In the genomic region with DNA sequence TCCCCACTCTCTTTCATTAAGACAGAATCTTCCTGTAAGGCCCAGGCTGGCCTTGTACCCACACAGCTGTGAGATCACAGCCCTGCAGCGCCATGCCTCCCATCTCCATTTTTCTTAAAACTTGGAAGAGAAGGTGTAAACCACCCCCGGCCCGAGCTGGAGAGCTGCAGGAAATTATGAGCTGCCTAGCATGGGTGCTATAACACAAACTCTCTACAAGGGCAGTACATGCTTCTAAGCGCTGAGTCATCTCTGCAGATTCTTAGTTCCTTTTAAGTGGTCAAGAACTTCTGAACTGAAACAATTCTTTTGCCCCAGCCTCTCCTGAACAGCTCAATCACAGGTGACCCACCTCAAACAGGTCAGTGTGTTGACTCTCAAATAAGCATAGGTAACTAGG, we compare ENCODE assay signal across 25 mouse cellular contexts. TPM values are rescaled to one million over a fixed set of nuclear protein-coding genes. Genes with fewer than 3 reads are reported as not detected.
DNase-seq lines count a peak whose midpoint lies in the region; ATAC-seq and TF ChIP-seq lines count a peak whose summit lies in the region.
"Had no signal": no experiment of that assay in that cellular context is flagged by ENCODE, and none has a peak within 500 bp of the region (broad histone marks: within the 10 kb centered on the region; RNA-seq: fewer than 3 reads in every experiment).

No protein-coding gene starts in this region.

- no peaks in the 10 kb centered on the region for H3K27me3 ChIP-seq in CH12.LX (replicated peaks)
- H3K27me3 ChIP-seq: embryonic facial prominence, embryonic 12.5 days; forebrain, embryonic 12.5 days; heart, embryonic 15.5 days; hindbrain, embryonic 13.5 days had no signal

- TF ChIP-seq CTCF in left cerebral cortex, adult 2 months (IDR thresholded peaks at IDR 0.05) = no peak
- TF ChIP-seq CTCF in CH12.LX (conservative IDR thresholded peaks at IDR 0.05 in 1 of 2, IDR thresholded peaks at IDR 0.05 in 1 of 2; ENCODE audit: low read depth in 2 of 2, low read length in 2 of 2) = no peak

- peaks cover 38 to 71% of the 10 kb centered on the region in 2 experiments for H3K36me3 ChIP-seq in CH12.LX (replicated peaks in 1 of 2; ENCODE audit: control insufficient read depth in 1 of 2, insufficient read depth in 1 of 2, low read length in 1 of 2)

- dilution Hi-C loops in CH12.LX (cut with MboI; ENCODE audit: extremely low pct_ligation_motif_present, extremely low pct_unique_long_range_greater_than_20kb, low sequenced_read_pairs) = no loop called here

- peak overlapping the region; percentile 17; the same call in 1 of the 2 replicates for H3K27ac ChIP-seq in left cerebral cortex, adult 2 months
- peak overlapping the region; percentile 64 for H3K27ac ChIP-seq in CH12.LX (ENCODE audit: insufficient read depth, low read depth)
- H3K27ac ChIP-seq: embryonic facial prominence, embryonic 12.5 days; forebrain, embryonic 12.5 days; heart, adult 2 months; heart, embryonic 15.5 days; hindbrain, embryonic 13.5 days; hindbrain, postnatal 0 days had no signal

- no peak for ATAC-seq in erythroblast, adult 5-6 weeks (replicated peaks; ENCODE audit: low FRiP score, poor library complexity, severe bottlenecking)
- ATAC-seq: forebrain, postnatal 0 days; hindbrain, postnatal 0 days had no signal

- no peaks in the 10 kb centered on the region for H3K9me3 ChIP-seq in CH12.LX (replicated peaks; ENCODE audit: low read length)
- H3K9me3 ChIP-seq: embryonic facial prominence, embryonic 12.5 days; forebrain, embryonic 12.5 days; heart, embryonic 15.5 days; hindbrain, embryonic 13.5 days had no signal

- no peak overlapping the region for H3K4me3 ChIP-seq in left cerebral cortex, adult 2 months
- no peak overlapping the region for H3K4me3 ChIP-seq in CH12.LX (replicated peaks in 1 of 3; ENCODE audit: low read depth in 2 of 3, low read length in 2 of 3, poor library complexity in 1 of 3)
- H3K4me3 ChIP-seq: embryonic facial prominence, embryonic 12.5 days; forebrain, embryonic 12.5 days; heart, adult 2 months; heart, embryonic 15.5 days; hindbrain, embryonic 13.5 days had no signal

- no peak for TF ChIP-seq POLR2A in CH12.LX (IDR thresholded peaks at IDR 0.05; ENCODE audit: low read depth, low read length)

- H3K9ac ChIP-seq in CH12.LX (ENCODE audit: insufficient read depth, low read depth) = no peak overlapping the region; the same call in 1 of the 2 replicates
- H3K9ac ChIP-seq: embryonic facial prominence, embryonic 12.5 days; forebrain, embryonic 12.5 days; forebrain, postnatal 0 days; heart, embryonic 15.5 days; hindbrain, embryonic 13.5 days had no signal

- H3K4me2 ChIP-seq in CH12.LX (ENCODE audit: insufficient read depth, low read depth, poor library complexity, severe bottlenecking) = peak overlapping the region; percentile 71
- H3K4me2 ChIP-seq: embryonic facial prominence, embryonic 12.5 days; forebrain, embryonic 12.5 days; heart, embryonic 11.5 days; heart, embryonic 15.5 days; hindbrain, embryonic 13.5 days had no signal

- no peak for TF ChIP-seq RAD21 in CH12.LX (IDR thresholded peaks at IDR 0.05; ENCODE audit: low read depth, low read length)

- H3K4me1 ChIP-seq in CH12.LX (ENCODE audit: control insufficient read depth in 1 of 2, insufficient read depth in 2 of 2) = peaks cover 6 to 22% of the 10 kb centered on the region in 2 experiments
- H3K4me1 ChIP-seq: embryonic facial prominence, embryonic 12.5 days; forebrain, embryonic 12.5 days; heart, embryonic 15.5 days had no signal

- in situ Hi-C loops in CH12.LX (cut with MboI; ENCODE audit: low pct_ligation_motif_present, low pct_unique_long_range_greater_than_20kb, low sequenced_read_pairs) = no loop called here

- peak in 1 of 2 experiments; percentile 62 for DNase-seq in left cerebral cortex, adult 2 months (ENCODE audit: extremely low spot score in 1 of 2, low spot score in 2 of 2)
- no peak for DNase-seq in left cerebral cortex, postnatal 10 days (ENCODE audit: extremely low spot score in 1 of 2, low spot score in 2 of 2)
- peak; percentile 63 to 64 for DNase-seq in right cerebral cortex, adult 2 months (ENCODE audit: low spot score in 2 of 2)
- no peak for DNase-seq in right cerebral cortex, postnatal 10 days (ENCODE audit: low spot score in 2 of 2)
- peak; percentile 56 for DNase-seq in CH12.LX (ENCODE audit: extremely low read depth)
- DNase-seq in brain, adult 2 months (ENCODE audit: low read depth, low spot score) = peak; percentile 78
- DNase-seq: adrenal gland, adult 2 months; adrenal gland, postnatal 25 days; cerebellum, adult 11 months; cerebellum, adult 8-10 months; cerebellum, postnatal 25 days; forebrain, postnatal 0 days; gastrocnemius, postnatal 14 days; heart, adult 2 months; heart, postnatal 14 days had no signal

- TF ChIP-seq EP300 in CH12.LX (IDR thresholded peaks at IDR 0.05; ENCODE audit: low read length) = peak; percentile 96

- intact Hi-C loops in left cerebral cortex, adult 2 months (cut with DNase I) = loop anchor here (2.0 kb wide), 1 partner anchor 20 kb away; a partner anchor contains a TSS
- intact Hi-C loops in left cerebral cortex, postnatal 10 days (cut with DNase I) = no loop called here

- no peaks in the 10 kb centered on the region for H3K79me2 ChIP-seq in CH12.LX (replicated peaks; ENCODE audit: control insufficient read depth, extremely low read depth, insufficient read depth, poor library complexity, severe bottlenecking)

TF ChIP-seq in CH12.LX, 34 proteins besides CTCF, POLR2A, EP300 and RAD21:
- TF ChIP-seq TBP (conservative IDR thresholded peaks at IDR 0.05; ENCODE audit: low read depth, low read length) (no peak), JUN (IDR thresholded peaks at IDR 0.05; ENCODE audit: insufficient read depth, low read depth, low read length) (peak; percentile 79), ETS1 (conservative IDR thresholded peaks at IDR 0.05; ENCODE audit: low read depth, low read length) (peak; percentile 32; the same call in 1 of the 2 replicates), MAFK (IDR thresholded peaks at IDR 0.05; ENCODE audit: insufficient replicate concordance, low read length) (peak; percentile 71; the same call in 1 of the 2 replicates), IRF4 (IDR thresholded peaks at IDR 0.05; ENCODE audit: low read depth, low read length) (peak; percentile 94), USF1 (IDR thresholded peaks at IDR 0.05; ENCODE audit: low read depth, low read length) (no peak), MYC (IDR thresholded peaks at IDR 0.05; ENCODE audit: low read depth, low read length) (peak; percentile 61; the same call in 1 of the 2 replicates), JUND (conservative IDR thresholded peaks at IDR 0.05; ENCODE audit: low read depth, low read length) (peak; percentile 88), CHD2 (IDR thresholded peaks at IDR 0.05; ENCODE audit: low read length) (no peak), TCF12 (IDR thresholded peaks at IDR 0.05; ENCODE audit: low read depth, low read length) (0 out of 2 replicates have a peak, but pooled peaks have one; percentile 29)

RNA-seq across cellular contexts. Expression of a gene that starts 15.8 kb away (rescaled TPM):
- total RNA-seq in left cerebral cortex, adult 2 months (2021) = 10 to 100 TPM; 20.0 to 20.1 TPM
- 10 to 100 TPM; 15.7 to 18.0 TPM for total RNA-seq in left cerebral cortex, postnatal 10 days (2021)
- total RNA-seq in CH12.LX (2012; rRNA removed) (17.3 and 20.1 TPM in 2 replicates), CH12.LX (2014; rRNA removed) (43.8 and 48.0 TPM in 2 replicates)
- polyA plus RNA-seq in CH12.LX (2012; ENCODE audit: insufficient read length, low read depth) = 35.7 and 39.7 TPM in 2 replicates
- 6.1 and 9.2 TPM in 2 replicates for total RNA-seq in erythroblast, adult 5-6 weeks (2015; ENCODE audit: low replicate concordance)
- total RNA-seq in erythroblast, adult 5-6 weeks (2017; ENCODE audit: low replicate concordance) = 1.9 and 2.5 TPM in 2 replicates

RNA-seq across cellular contexts. Expression of a gene that starts 20.0 kb away (rescaled TPM):
- 10 to 100 TPM; 73.7 to 82.1 TPM for total RNA-seq in left cerebral cortex, adult 2 months (2021)
- total RNA-seq in left cerebral cortex, postnatal 10 days (2021) = 10 to 100 TPM; 76.4 to 87.4 TPM
- total RNA-seq in CH12.LX (2012; rRNA removed) = 15.1 and 22.5 TPM in 2 replicates
- 21.1 and 26.0 TPM in 2 replicates for total RNA-seq in CH12.LX (2014; rRNA removed)
- polyA plus RNA-seq in CH12.LX (2012; ENCODE audit: insufficient read length, low read depth) = 58.8 and 62.9 TPM in 2 replicates
- 20.2 and 22.4 TPM in 2 replicates for total RNA-seq in erythroblast, adult 5-6 weeks (2015; ENCODE audit: low replicate concordance)
- total RNA-seq in erythroblast, adult 5-6 weeks (2017; ENCODE audit: low replicate concordance) = 20.9 and 22.4 TPM in 2 replicates

RNA-seq across cellular contexts. Expression of a gene that starts 20.4 kb away (rescaled TPM):
- 100 to 1,000 TPM; 219 to 227 TPM for total RNA-seq in left cerebral cortex, adult 2 months (2021)
- 100 to 1,000 TPM; 180 to 190 TPM for total RNA-seq in left cerebral cortex, postnatal 10 days (2021)
- total RNA-seq in CH12.LX (2012; rRNA removed) = not detected in 2 replicates
- not detected in 2 replicates for total RNA-seq in CH12.LX (2014; rRNA removed)
- polyA plus RNA-seq in CH12.LX (2012; ENCODE audit: insufficient read length, low read depth) = not detected in 2 replicates
- not detected in 2 replicates for total RNA-seq in erythroblast, adult 5-6 weeks (2015; ENCODE audit: low replicate concordance)
- not detected in 2 replicates for total RNA-seq in erythroblast, adult 5-6 weeks (2017; ENCODE audit: low replicate concordance)
- total RNA-seq: gastrocnemius, adult 18-20 months; gastrocnemius, postnatal 14 days; heart, postnatal 14 days; hematopoietic stem cell, adult 5-6 weeks had no signal
- polyA plus RNA-seq: C2C12 had no signal

RNA-seq across cellular contexts. Expression of a gene that starts 32.6 kb away (rescaled TPM):
- 1 to 10 TPM; 6.7 to 7.1 TPM for total RNA-seq in left cerebral cortex, adult 2 months (2021)
- 1 to 10 TPM; 5.1 to 6.0 TPM for total RNA-seq in left cerebral cortex, postnatal 10 days (2021)
- total RNA-seq in CH12.LX (2012; rRNA removed) (10.0 and 10.4 TPM in 2 replicates), CH12.LX (2014; rRNA removed) (13.7 and 15.5 TPM in 2 replicates)
- polyA plus RNA-seq in CH12.LX (2012; ENCODE audit: insufficient read length, low read depth) = 8.9 and 10.5 TPM in 2 replicates
- 2.1 and 5.2 TPM in 2 replicates for total RNA-seq in erythroblast, adult 5-6 weeks (2015; ENCODE audit: low replicate concordance)
- 11.7 and 13.9 TPM in 2 replicates for total RNA-seq in erythroblast, adult 5-6 weeks (2017; ENCODE audit: low replicate concordance)

RNA-seq across cellular contexts. Expression of a gene that starts 55.5 kb away (rescaled TPM):
- total RNA-seq in left cerebral cortex, adult 2 months (2021) = 100 to 1,000 TPM; 682 to 687 TPM
- total RNA-seq in left cerebral cortex, postnatal 10 days (2021) = 100 to 1,000 TPM; 816 to 827 TPM
- 226 and 344 TPM in 2 replicates for total RNA-seq in CH12.LX (2012; rRNA removed)
- total RNA-seq in CH12.LX (2014; rRNA removed) = 500 and 646 TPM in 2 replicates
- 511 and 674 TPM in 2 replicates for polyA plus RNA-seq in CH12.LX (2012; ENCODE audit: insufficient read length, low read depth)
- total RNA-seq in erythroblast, adult 5-6 weeks (2015; ENCODE audit: low replicate concordance) = 199 and 243 TPM in 2 replicates
- total RNA-seq in erythroblast, adult 5-6 weeks (2017; ENCODE audit: low replicate concordance) = 86.3 and 111 TPM in 2 replicates

Comparison
In these comparisons a context has a peak if more than half of its experiments do, and no peak if none do; other contexts are left out.
1. DNase-seq: peak in right cerebral cortex, adult 2 months (2 of 2), CH12.LX (single experiment) and brain, adult 2 months (single experiment); none in left cerebral cortex, postnatal 10 days (0 of 2) and right cerebral cortex, postnatal 10 days (0 of 2).
2. RNA of a gene that starts 20.4 kb away (total RNA-seq): 219 to 227 TPM in left cerebral cortex, adult 2 months and 180 to 190 TPM in left cerebral cortex, postnatal 10 days; not detected in CH12.LX and not detected in erythroblast, adult 5-6 weeks; every median in the first group is over 100 times any median in the second.